Mouse (Mus musculus) small intestine, adult 2 months (tissue): ENCODE results near the gene Foxo3.

Experiments
- CTCF ChIP-seq: fragments of 200-500 bp; IDR thresholded peaks from 2 replicates; pipeline ENCODE4 v1.5.1; 2012; ENCODE audit warnings: low read depth, mild to moderate bottlenecking, control low read depth, inconsistent platforms, low read length, moderate library complexity, mixed read lengths; ENCODE audit not compliant: insufficient replicate concordance, insufficient read length; ENCODE audit errors: extremely low read depth
- POLR2A ChIP-seq: fragments of 200-500 bp; IDR thresholded peaks from 2 replicates; pipeline ENCODE4 v1.6.1; 2012; ENCODE audit warnings: low read depth, mild to moderate bottlenecking, control low read depth, inconsistent platforms, low read length, moderate library complexity

DNA sequence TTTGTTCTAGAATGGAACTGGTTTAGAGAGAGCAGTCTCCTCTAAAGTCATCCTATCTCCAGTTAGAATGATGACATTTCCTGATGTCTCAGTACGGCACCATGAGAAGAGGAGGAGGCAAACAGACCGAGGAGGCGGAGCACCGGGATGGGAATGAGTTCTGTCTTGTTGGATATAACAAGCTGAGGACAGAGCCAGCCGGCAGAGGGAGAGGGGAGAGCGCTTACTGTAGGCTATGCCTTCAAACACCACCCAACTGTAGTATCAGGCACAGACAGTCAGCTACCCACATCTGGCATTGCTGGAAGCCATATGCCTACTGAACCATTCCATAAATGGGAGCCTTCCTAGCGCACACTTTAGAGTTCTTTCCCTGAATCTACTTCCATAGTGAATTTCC is 32.6 kb downstream of the Foxo3 start:
- TF ChIP-seq CTCF (no peak), POLR2A (no peak)
